Mouse (Mus musculus) thymus, postnatal 0 days (tissue): ENCODE measurements around the gene Hoxb2. TPM values are rescaled to one million over a fixed set of nuclear protein-coding genes. Genes with fewer than 3 reads are reported as not detected.

ENCODE experiments used
- DNase-seq: peaks from one replicate; pipeline ENCODE4 v3.0.0-alpha.2; 2015; ENCODE audit warnings: low spot score
- polyA plus RNA-seq: library from polyadenylated mRNA; unstranded; fragments of >200 nt; fragmentation: Nextera tagmentation; extraction: Ambion mirVana; gene quantifications from 2 replicates; pipeline ENCODE4 v1.2.1, GENCODE M21; 2015

Gene Hoxb2
- polyA plus RNA-seq, 1 experiment from 2014 or later, result 1.3 TPM

DNA sequence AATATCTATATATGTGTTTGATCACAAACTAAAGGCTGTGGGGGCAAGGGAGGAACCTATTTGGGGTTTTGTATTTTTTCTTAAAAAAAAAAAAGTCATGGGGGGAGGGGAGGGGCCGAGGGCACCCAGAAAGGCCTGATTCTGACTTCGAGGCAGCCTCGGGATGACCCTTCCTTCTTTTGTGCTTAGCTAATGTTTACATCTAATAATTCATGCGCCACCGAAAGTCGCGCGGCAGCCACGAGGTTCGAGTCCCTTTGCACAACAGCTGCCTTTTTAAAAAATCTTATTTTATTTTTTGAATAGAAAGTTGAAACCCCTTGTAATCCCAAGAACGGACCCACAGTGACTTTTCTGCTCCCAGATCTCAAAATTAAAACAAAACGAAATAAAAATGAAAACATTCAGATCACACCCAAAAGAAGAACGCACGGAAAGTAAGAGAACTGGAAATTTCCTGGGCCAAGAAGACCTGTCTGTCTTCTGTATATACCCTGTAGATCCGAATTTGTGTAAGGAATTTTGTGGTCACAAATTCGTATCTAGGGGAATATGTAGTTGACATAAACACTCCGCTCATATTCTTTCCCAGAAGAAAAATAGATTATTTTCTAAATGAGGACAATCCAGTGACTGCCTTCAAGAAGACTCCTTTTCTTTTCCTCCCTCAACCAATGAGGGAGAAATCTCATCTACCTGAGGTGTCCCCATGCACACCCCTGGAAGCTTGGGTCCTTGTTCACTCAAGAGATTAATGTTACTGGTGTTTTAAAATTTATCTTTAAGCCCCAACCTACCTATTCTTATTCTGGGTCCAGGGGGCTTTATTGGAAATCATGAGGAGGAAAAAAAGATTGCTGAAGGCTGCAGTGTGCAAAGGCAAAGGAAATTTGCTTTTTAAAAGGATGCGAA, 33.4 kb upstream of the Hoxb2 start:
- DNase-seq, result no peak

- DNase-seq, result no peak
These were observed 32.5 kb upstream of the Hoxb2 start, which contains the start of gene Hoxb4 for GRCm38 (mm10) chr11:96317608-96318367. Hoxb4 (plus strand) TSS chr11:96318267.

GRCm38 (mm10) chr11:96318368-96319070, 31.8 kb upstream of the Hoxb2 start:
- peak; percentile 29 for DNase-seq

GRCm38 (mm10) chr11:96319071-96319902, 31.0 kb upstream of the Hoxb2 start:
- no peak for DNase-seq

- DNase-seq, result no peak
These were observed 30.4 kb upstream of the Hoxb2 start for GRCm38 (mm10) chr11:96319910-96320309.

DNA sequence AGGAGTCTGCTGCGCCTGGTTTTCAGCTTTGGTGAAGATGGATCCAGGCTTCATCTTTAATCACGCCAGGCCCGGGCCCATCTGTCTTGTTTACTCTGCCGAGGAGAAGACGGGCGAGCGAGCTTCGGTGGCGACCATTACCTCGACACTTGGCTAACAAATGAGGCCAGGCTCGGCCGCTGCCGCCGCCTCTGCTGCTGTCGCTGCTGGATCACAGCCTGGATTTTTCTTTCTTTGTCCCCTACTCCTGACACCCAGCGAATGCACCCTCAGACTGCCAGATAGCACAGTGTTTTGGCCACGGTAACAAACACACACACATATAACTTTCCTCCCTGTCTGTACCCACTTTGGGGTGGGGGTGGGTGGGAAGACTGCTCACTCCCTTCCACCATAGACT, 29.6 kb upstream of the Hoxb2 start:
- DNase-seq, result no peak

DNA sequence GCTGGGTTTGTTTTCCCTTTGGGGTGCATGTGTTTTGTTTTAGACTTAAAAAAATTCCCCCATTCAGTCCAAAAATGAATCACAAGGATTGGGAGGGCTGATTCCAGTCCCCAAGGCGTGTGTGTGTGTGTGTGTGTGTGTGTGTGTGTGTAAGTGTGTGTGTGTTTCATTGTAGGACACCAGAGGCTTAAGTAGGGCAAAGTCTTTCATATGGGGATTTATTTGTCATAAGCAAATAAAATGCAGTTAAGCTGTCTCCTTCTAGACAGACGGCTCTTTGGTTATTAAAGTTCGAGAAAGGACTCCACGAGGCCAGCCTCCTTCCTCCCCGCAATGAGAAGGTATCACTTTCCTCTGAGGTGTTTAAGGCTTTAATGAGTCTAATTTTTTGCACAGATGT, 28.5 kb upstream of the Hoxb2 start:
- DNase-seq, result no peak

DNA sequence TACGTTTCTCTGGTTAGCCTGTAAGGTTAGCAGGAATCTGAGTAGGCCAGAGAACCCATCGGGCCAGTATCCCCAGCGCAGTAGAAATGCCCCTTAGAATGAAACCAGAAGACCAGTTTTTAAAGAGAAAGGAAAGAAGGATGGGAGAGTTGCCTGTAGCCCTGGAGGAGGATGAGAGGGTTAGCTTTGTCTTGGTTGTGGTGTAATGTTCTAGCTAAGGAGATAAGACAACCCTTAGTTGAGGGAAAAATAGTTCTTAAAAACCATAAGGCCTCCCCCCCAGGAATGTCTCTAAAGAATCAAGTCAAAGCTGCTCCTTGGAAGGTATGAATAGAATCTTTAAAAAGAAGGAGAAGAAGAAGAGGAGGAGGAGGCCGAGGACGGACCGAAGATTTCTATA, 27.6 kb upstream of the Hoxb2 start:
- no peak for DNase-seq

DNA sequence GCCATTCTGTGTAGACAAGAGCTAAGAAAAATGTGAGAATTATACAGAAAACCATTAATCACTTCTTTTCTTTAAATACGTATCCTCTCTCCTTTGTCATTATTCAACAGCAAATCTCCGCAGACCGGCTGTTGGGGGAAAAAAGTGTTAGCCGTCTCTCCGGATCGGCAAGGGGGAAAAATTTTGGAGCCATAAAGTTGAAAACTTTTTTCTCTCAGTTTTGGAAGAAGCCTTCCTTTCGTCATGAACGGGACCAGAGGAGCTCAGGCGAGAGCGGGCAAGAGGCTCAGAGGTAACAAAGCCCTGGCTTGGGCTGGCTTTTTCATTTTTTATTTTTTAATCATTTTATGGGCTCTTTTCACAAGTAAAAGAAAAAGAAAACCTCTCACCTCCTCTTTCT, 27.2 kb upstream of the Hoxb2 start, which contains the start of gene Hoxb3:
Gene Hoxb3, plus strand, starts transcription at position 173 of the 400 bp plus-strand sequence.
- no peak for DNase-seq

- DNase-seq, result no peak
These were observed 26.2 kb upstream of the Hoxb2 start for GRCm38 (mm10) chr11:96324125-96324524.

- no peak for DNase-seq
These were observed 25.4 kb upstream of the Hoxb2 start for GRCm38 (mm10) chr11:96324965-96325364.

- DNase-seq, result no peak
These were observed 24.5 kb upstream of the Hoxb2 start for GRCm38 (mm10) chr11:96325747-96326212.

DNA sequence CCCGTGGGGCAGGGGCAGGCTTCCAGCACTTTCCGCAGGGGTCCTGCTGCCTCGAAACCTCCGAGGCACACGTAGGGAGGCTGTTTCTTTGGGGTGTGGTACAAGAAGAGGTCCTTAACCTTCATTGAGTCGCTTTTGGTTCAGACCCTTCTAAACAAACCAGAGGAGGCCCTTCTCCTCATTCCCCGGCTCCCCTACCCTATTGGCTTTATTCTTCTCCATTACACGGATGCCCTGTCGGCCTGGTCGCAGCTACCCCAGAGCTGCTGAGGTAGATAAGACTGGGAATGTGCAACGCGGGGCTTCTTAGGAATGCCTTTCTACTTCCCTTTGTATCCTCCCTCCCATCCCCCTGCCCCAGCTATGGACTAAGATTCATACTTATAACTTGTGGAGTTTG, 23.6 kb upstream of the Hoxb2 start:
- DNase-seq, result no peak

DNA sequence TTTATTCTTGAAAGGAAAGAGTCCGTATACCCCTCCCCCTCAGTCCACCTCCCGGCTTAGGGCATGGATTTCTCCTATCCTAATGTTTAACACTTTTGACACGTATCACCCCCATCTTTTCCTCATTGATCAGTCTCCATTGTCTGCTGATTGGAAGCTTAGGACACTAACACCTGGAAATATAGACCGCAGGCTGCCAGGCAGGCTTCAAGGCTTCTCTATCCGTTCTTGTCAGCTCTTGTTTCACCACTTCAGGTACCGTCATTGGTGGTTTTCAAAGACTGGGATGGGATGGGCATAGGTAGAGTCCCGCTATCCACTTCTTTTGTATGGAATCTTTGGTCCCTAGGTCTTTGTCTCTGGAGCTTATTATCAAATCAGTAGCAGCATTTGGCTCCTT, 23.2 kb upstream of the Hoxb2 start:
- DNase-seq, result no peak

GRCm38 (mm10) chr11:96327750-96328149, 22.6 kb upstream of the Hoxb2 start:
- no peak for DNase-seq

GRCm38 (mm10) chr11:96328605-96329004, 21.7 kb upstream of the Hoxb2 start:
- no peak for DNase-seq

GRCm38 (mm10) chr11:96332105-96332504, 18.2 kb upstream of the Hoxb2 start:
- no peak for DNase-seq

- DNase-seq, result no peak
These were observed 17.7 kb upstream of the Hoxb2 start for GRCm38 (mm10) chr11:96332618-96333032.

DNA sequence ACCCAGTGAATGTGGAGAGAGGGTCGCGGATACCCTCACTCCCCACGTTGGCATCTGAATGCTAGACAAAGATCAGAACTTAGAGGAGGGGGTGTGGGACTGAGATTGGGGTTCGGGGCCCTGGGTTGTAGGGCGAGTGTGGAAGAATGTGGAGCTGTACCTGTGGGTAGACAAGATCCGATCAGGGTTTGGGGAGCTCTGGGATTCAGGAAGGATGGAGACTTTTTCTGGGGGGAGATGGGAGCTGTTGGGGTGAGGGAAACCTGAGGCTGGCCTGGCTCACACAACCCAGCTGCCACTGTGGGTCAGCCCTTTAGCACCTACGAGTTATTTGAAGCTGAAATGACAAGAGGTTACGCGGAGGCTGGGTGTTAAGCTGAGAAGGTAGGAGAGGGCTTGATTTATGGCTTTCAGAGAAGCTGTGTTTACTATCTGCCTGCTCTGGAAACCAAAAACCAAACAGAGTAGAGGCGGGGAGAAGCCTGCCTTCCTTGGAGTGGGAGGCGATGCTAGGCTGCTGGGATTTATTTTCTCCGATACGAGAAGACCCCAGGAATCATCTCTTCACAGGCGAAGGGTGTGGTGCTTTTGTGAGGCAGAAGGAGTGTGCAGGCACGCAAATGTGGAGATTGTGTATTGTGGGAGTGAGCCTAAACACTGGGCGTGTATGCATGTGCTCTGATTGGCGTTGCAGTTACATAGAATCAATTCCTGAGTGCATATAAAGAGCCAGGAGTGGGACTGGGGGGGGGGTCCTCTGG, 16.9 kb upstream of the Hoxb2 start:
- DNase-seq, result no peak

DNA sequence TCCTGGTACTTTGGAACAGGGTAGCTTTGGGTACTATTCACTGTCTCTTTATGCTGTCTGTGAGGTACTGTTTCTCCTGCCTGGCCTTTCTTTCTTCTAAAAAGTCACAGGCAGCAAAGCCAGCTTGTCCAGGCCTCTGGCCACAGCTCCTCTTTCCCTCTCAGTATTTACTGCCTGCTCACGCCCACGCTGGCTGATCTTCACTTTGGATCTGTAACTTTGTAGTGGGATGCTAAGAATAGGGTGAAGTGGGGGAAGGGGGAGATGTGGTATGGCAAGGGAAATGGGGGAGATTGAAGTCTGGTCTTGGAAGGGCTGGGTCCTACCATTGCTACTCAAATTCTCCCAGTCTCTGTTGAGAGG, 16.3 kb upstream of the Hoxb2 start:
- DNase-seq, result no peak
